Comparison of ENCODE assay signal across 25 mouse cellular contexts in genomic region chr4:30316995-30317394, GRCm38 (mm10).
DNase-seq lines count a peak whose midpoint lies in the region; ATAC-seq and TF ChIP-seq lines count a peak whose summit lies in the region.
"Had no signal": no experiment of that assay in that cellular context is flagged by ENCODE, and none has a peak within 500 bp of the region (broad histone marks: within the 10 kb centered on the region; RNA-seq: fewer than 3 reads in every experiment).

No protein-coding gene starts in this region.

- H3K27me3 ChIP-seq in forebrain, embryonic 14.5 days (replicated peaks; ENCODE audit: control insufficient read depth, insufficient read depth, low read length) = no peaks in the 10 kb centered on the region
- H3K27me3 ChIP-seq in forebrain, embryonic 13.5 days = no peaks in the 10 kb centered on the region
- H3K27me3 ChIP-seq in forebrain, embryonic 16.5 days (replicated peaks; ENCODE audit: control insufficient read depth, insufficient read depth, low read length) = no peaks in the 10 kb centered on the region
- H3K27me3 ChIP-seq in forebrain, embryonic 11.5 days (ENCODE audit: control insufficient read depth, insufficient read depth, low read length) = no peaks in the 10 kb centered on the region
- H3K27me3 ChIP-seq: CH12.LX; embryonic facial prominence, embryonic 13.5 days; embryonic facial prominence, embryonic 15.5 days; Patski had no signal

- 76% methylated on average over 4 of the region's 4 CpGs for WGBS in forebrain, embryonic 14.5 days
- WGBS in forebrain, embryonic 13.5 days = 82% methylated on average over 4 of the region's 4 CpGs
- WGBS in forebrain, embryonic 16.5 days = 69% methylated on average over 4 of the region's 4 CpGs
- 90% methylated on average over 4 of the region's 4 CpGs for WGBS in forebrain, embryonic 11.5 days

- peak; percentile 66 for DNase-seq in forebrain, embryonic 14.5 days (ENCODE audit: low spot score)
- DNase-seq in forebrain, embryonic 11.5 days (ENCODE audit: low spot score) = no peak
- DNase-seq in brain, embryonic 14.5 days (ENCODE audit: low read depth) = peak; percentile 51
- DNase-seq: adrenal gland, adult 8-10 months; adrenal gland, postnatal 14 days; adrenal gland, postnatal 36 days; B cell, adult 2 months; cerebellum, adult 11 months; cerebellum, adult 18-20 months; cerebellum, adult 8-10 months; cerebellum, adult 9-11 months; cerebellum, postnatal 14 days; cerebellum, postnatal 36 days; embryo, embryonic 11 days had no signal

- peak; percentile 55; the same call in 1 of the 2 replicates for ATAC-seq in forebrain, embryonic 14.5 days
- ATAC-seq in forebrain, embryonic 13.5 days = no peak; the same call in 1 of the 2 replicates
- ATAC-seq in forebrain, embryonic 16.5 days = 0 out of 2 replicates have a peak, but pooled peaks have one; percentile 45
- no peak for ATAC-seq in forebrain, embryonic 11.5 days (replicated peaks; ENCODE audit: low FRiP score)
- ATAC-seq: activated CD4-positive, CD25-positive, alpha-beta regulatory T cell, adult 4 months; CD4-positive, CD25-positive, alpha-beta regulatory T cell, adult 4 months; Patski had no signal

- no peaks in the 10 kb centered on the region for H3K4me1 ChIP-seq in forebrain, embryonic 14.5 days (ENCODE audit: control insufficient read depth, insufficient read depth, low read length)
- H3K4me1 ChIP-seq in forebrain, embryonic 13.5 days = peaks cover 11% of the 10 kb centered on the region; the same call in 1 of the 2 replicates
- peaks cover 3% of the 10 kb centered on the region for H3K4me1 ChIP-seq in forebrain, embryonic 16.5 days (replicated peaks; ENCODE audit: control insufficient read depth, insufficient read depth, low read length)
- no peaks in the 10 kb centered on the region; the same call in 1 of the 2 replicates for H3K4me1 ChIP-seq in forebrain, embryonic 11.5 days (replicated peaks; ENCODE audit: control insufficient read depth, insufficient read depth, low read length)
- H3K4me1 ChIP-seq: embryonic facial prominence, embryonic 15.5 days had no signal

- H3K4me3 ChIP-seq in forebrain, embryonic 14.5 days (ENCODE audit: low read depth, low read length) = no peak overlapping the region
- no peak overlapping the region for H3K4me3 ChIP-seq in forebrain, embryonic 13.5 days
- H3K4me3 ChIP-seq in forebrain, embryonic 16.5 days (replicated peaks; ENCODE audit: low read length) = no peak overlapping the region
- no peak overlapping the region for H3K4me3 ChIP-seq in forebrain, embryonic 11.5 days (ENCODE audit: low read depth, low read length)
- H3K4me3 ChIP-seq: embryonic facial prominence, embryonic 13.5 days; embryonic facial prominence, embryonic 15.5 days; erythroblast, embryonic 14.5 days; forebrain, embryonic 10.5 days had no signal

- H3K9ac ChIP-seq in forebrain, embryonic 14.5 days (ENCODE audit: low read length) = no peak overlapping the region
- no peak overlapping the region for H3K9ac ChIP-seq in forebrain, embryonic 13.5 days
- H3K9ac ChIP-seq in forebrain, embryonic 16.5 days (replicated peaks; ENCODE audit: low read depth, low read length) = no peak overlapping the region
- H3K9ac ChIP-seq in forebrain, embryonic 11.5 days (ENCODE audit: low read length) = no peak overlapping the region
- H3K9ac ChIP-seq: embryonic facial prominence, embryonic 13.5 days; embryonic facial prominence, embryonic 15.5 days had no signal

- no peak for TF ChIP-seq CTCF in brain, embryonic 14.5 days (IDR thresholded peaks at IDR 0.05; ENCODE audit: borderline replicate concordance, extremely low read depth, insufficient read depth, insufficient read length)

- no peaks in the 10 kb centered on the region for H3K36me3 ChIP-seq in forebrain, embryonic 14.5 days (ENCODE audit: control insufficient read depth, insufficient read depth, low read length)
- no peaks in the 10 kb centered on the region for H3K36me3 ChIP-seq in forebrain, embryonic 13.5 days (ENCODE audit: poor library complexity, severe bottlenecking)
- no peaks in the 10 kb centered on the region for H3K36me3 ChIP-seq in forebrain, embryonic 16.5 days (ENCODE audit: control insufficient read depth, insufficient read depth)
- no peaks in the 10 kb centered on the region for H3K36me3 ChIP-seq in forebrain, embryonic 11.5 days (ENCODE audit: control insufficient read depth, insufficient read depth, low read length)
- H3K36me3 ChIP-seq: embryonic facial prominence, embryonic 13.5 days; embryonic facial prominence, embryonic 15.5 days; forebrain, embryonic 10.5 days; G1E had no signal

- no peaks in the 10 kb centered on the region for H3K9me3 ChIP-seq in forebrain, embryonic 14.5 days (replicated peaks; ENCODE audit: control insufficient read depth, low read length)
- no peaks in the 10 kb centered on the region for H3K9me3 ChIP-seq in forebrain, embryonic 13.5 days (replicated peaks)
- H3K9me3 ChIP-seq in forebrain, embryonic 16.5 days (ENCODE audit: control insufficient read depth, low read length) = no peaks in the 10 kb centered on the region
- H3K9me3 ChIP-seq in forebrain, embryonic 11.5 days (ENCODE audit: control insufficient read depth, low read length) = no peaks in the 10 kb centered on the region
- H3K9me3 ChIP-seq: embryonic facial prominence, embryonic 13.5 days; embryonic facial prominence, embryonic 15.5 days; forebrain, embryonic 10.5 days; G1E had no signal

- no peak overlapping the region for H3K27ac ChIP-seq in forebrain, embryonic 14.5 days (ENCODE audit: low read depth, low read length)
- no peak overlapping the region for H3K27ac ChIP-seq in forebrain, embryonic 13.5 days
- H3K27ac ChIP-seq in forebrain, embryonic 16.5 days (ENCODE audit: low read length) = no peak overlapping the region
- no peak overlapping the region for H3K27ac ChIP-seq in forebrain, embryonic 11.5 days (ENCODE audit: low read depth, low read length)
- H3K27ac ChIP-seq: embryonic facial prominence, embryonic 13.5 days; embryonic facial prominence, embryonic 15.5 days; forebrain, embryonic 10.5 days had no signal

- H3K4me2 ChIP-seq in forebrain, embryonic 14.5 days (ENCODE audit: low read length) = no peak overlapping the region
- H3K4me2 ChIP-seq in forebrain, embryonic 13.5 days = no peak overlapping the region
- no peak overlapping the region for H3K4me2 ChIP-seq in forebrain, embryonic 16.5 days (ENCODE audit: low read length)
- H3K4me2 ChIP-seq in forebrain, embryonic 11.5 days (ENCODE audit: low read depth, low read length, severe bottlenecking) = no peak overlapping the region
- H3K4me2 ChIP-seq: embryonic facial prominence, embryonic 13.5 days; embryonic facial prominence, embryonic 15.5 days had no signal

- TF ChIP-seq POLR2A in brain, embryonic 14.5 days (IDR thresholded peaks at IDR 0.05; ENCODE audit: borderline replicate concordance, extremely low read depth, insufficient read depth, insufficient read length, poor library complexity, severe bottlenecking) = no peak

Comparison
In these comparisons a context has a peak if more than half of its experiments do, and no peak if none do; other contexts are left out.
1. ATAC-seq: peak in forebrain, embryonic 14.5 days (single experiment) and forebrain, embryonic 16.5 days (single experiment); none in forebrain, embryonic 13.5 days (single experiment) and forebrain, embryonic 11.5 days (single experiment).